Mouse (Mus musculus) thymus, adult 18-20 months (tissue): ENCODE results near the gene Auts2.

Experiments used
- DNase-seq, 2 experiments: peaks; one replicate each; pipeline ENCODE4 v3.0.0; 2022; ENCODE audit warnings: mixed read lengths in 2 of 2

The Auts2 gene

DNA sequence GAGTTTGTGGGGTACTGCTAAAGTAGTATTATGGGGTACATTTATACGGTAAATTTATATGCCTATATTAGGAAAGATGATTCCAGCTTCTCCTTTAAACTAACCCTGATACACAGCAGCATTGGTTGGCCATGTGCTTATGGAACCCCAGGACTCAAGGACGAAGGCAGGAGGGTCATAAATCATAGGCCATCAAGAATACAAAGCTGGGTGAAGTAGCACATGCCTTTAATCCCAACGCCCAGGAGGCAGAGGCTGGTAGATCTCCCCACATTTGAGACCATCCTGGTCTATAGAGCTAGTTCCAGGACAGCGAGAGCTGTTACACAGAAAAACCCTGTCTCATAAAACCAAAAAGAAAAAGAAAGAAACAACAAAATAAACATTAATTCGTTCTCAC is 307.7 kb downstream of the Auts2 start:
- no peak for DNase-seq

DNA sequence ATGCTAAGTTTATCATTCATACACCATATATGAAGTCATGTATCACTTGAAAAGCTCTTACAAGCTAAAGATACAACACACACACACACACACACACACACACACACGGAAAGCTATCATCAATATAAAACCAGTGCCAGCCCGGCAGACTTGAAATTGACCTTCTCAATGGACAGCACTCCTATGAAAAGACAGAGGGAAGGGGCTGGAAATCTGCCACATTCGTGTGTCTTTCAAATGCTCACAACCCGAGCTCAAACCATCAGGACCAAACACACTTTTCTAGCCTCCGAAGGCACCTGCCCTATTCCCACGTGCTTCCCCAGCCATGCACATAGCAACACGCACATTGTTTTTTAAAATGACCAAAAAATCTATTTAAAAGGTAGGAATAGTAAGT is 308.7 kb downstream of the Auts2 start:
- no peak for DNase-seq

DNA sequence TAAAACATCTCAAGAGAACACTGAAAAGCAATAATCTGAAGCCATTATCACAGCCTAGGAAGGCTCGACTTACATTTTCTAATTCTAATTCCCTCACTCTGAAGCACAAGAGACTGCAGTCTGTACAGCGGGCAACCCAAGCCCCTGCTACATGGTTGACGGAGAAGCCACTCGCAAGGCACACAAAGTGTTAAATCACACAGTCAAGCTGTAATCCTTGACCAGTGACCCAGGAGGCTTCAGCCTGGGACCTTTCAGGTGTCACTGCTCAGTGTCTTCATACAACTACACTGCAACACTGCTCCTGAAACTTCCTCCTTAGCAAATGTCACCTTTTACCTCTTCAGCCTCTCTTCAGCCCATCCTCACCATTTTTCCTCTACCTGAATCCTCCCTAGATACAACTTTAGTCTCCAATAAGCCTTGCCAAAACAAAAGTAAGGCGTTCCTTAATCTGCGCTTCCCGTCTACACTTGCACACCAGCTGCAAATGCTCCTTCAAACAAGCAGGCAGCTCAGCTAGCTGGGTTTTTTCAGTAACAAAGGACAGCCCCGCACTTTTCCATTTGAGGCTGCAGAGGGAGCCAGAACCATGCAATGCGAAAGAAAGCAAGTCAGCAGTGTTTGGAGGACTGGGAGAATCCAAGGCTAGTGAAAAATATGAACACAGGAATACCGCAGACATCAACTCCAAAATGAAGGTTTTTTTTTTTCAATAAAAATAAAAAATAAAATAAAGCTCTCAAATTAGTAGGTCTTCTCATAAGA is 311.7 kb downstream of the Auts2 start:
- no peak for DNase-seq

DNA sequence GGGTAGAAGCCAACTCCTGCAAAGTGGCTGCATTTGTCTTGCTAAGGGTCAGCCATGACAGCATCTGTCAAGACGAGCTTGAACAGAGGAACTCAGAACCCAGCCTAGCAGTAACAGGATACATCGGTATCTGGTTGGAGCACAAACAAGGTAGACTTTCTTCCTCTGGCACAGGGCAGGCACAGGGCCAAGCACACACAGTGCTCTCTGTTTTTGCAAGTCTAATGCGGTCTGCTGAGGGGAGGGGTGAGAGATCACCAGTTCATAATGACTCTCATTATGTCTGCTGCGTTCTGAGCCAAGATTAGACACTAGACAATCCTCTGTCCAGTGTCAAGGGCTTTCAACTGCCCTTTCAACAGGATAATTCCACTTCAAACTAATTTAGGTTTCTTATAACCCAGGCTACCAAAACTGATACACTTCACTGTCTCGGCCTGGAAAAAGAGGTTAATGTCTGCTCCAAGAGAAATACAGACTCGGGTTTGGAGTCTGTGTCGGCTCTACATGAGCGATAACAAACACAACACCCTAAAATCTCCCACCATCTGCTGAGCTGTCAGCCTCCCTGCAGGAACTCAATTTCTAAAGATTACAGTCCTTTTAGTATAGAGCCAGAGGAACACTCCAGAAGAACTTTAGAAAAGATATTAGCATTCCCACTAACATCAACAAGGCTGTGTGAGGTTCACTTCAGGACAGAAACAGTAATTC is 313.3 kb downstream of the Auts2 start:
- no peak for DNase-seq

DNA sequence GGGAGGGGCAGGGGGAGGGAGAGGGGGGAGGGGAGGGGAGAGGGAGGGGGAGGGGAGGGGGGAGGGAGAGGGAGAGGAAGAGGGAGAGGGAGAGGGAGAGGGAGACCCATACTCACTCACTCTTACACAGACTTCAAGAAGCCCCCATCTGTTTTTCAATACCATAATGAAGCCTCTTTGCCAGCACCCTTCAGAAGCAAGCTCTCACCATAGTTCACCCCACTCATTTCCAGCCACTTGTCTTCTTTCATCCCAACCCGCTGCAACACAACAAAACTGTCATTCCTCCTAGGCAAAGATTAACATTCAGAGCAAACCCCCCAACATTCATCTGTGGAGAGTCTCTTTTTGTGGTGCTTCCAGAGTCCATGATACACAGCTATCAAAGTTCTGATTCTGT is 314.1 kb downstream of the Auts2 start:
- DNase-seq, result no peak

GRCm38 (mm10) chr5:132220376-132220930 is 322.7 kb downstream of the Auts2 start:
- peak; percentile 7 to 28 for DNase-seq

GRCm38 (mm10) chr5:132216143-132216542 is 327.0 kb downstream of the Auts2 start:
- no peak for DNase-seq

DNA sequence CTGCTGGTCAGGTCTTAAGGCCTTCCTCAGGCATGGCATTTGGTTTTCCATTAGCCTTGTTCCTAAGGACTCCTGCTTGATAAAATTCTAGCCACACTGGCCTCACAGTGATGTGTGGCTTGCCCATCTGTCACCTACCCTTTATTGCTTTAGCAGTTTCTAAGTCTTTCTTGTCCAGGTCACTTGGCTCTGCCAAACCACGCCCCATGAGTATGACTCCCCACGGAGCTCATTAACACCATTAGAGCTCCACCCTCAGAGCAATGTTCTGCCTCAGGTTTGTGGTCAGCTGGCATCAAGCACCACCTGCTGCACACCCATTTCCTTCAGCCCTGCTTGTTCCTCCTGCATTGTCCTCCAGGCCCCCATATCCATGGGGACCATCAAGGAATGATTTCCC is 330.7 kb downstream of the Auts2 start:
- no peak for DNase-seq

DNA sequence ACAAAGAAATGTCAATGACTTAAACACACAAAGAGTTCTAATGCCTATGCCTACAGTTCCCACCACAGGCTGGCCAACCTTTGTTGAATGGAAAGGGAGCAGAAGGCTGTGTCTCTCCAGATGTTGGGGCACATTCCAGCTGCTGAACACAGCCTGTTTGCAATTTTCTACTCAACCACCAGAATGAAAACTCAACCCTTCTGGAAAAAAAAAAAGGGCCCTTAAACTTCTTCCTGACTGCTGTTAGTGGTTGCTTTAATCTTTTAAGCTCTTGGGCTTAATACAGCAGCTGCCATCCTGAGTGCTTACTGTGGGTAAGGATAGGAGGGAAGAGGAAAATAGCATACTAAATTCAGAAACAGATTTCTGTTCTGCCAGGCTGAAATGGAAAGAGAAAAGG is 333.4 kb downstream of the Auts2 start:
- DNase-seq, result no peak

DNA sequence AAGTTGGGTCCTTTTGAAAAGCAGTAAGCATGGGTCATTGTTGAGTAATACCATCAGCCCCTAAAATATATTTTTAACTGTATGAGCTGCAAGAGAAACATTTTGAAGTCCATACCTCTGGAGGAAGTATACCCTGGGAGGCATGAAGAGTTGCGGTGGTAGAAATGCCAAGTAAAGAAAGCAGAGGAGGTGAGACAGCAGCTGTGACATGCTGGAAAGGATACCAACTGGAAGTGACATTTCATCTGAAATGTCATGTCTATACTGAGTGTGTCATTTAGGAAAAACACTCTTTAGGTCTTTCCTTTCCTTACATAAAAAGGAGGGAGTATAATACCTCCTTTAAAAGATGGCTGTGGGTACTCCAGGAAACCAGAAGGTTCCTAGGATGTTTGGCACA is 336.9 kb downstream of the Auts2 start:
- DNase-seq, result no peak

DNA sequence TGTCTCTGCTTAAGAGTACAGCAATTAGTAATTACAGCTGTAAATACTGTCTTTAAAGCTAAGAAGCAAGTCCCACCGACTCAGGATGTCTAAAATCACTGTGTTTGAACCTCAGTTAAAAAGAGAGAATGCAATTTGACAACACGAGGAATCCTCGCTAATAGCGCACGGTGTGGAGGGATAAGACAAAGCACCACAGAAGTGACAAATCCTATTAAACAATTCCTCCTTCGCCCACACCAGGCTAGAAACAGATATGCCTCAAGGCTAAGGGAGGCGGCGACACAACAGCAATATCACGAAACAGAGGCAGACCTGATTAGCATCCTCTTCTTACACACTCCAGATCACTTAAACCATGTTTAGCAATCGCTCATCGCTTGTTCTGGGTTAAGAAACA is 339.3 kb downstream of the Auts2 start:
- no peak for DNase-seq

DNA sequence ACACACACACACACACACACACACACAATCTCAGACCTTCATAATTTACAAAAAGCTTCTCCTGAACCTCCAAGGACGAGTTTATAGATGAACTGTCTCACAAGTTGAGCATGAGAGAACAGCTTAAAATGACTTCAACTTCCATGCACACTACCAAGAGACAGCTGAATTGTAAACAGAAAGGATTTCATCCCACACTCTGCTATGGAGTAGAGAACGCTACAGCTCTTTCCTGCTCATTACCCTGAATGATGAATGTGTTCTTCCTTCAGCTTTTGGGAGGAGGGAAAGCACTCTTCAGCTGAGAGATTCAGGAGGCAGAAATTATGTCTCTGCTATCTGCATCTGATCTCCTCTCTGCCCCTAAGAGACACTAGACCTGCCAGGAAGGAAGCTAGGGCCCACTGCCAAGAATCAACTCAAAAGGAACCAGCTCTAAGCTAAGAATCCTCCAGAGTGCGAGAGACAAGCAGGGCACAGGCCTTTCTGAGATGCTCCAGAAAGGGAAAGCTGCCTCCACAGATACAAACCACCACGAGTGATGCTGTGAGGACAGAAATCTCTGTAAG is 342.0 kb downstream of the Auts2 start:
- DNase-seq, result no peak

DNA sequence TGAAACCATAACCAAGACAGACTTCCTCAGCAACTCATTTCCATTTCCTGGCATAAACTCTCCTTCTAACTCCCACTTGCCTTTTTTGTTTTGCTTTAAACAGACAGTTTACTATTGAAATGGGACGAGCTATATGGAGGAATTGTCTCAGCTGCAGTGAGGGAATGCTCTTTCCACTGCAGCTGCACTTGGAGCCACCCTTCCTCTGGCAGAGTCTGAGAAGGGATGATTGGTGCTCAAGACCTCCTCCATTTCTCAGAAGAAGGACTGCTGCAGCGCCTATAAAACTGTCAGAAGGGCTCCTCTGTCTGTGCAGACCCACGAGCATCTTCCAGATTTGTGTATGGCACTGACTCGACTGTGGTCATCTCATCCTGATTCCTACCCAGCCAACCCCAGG is 342.5 kb downstream of the Auts2 start:
- DNase-seq, result no peak

DNA sequence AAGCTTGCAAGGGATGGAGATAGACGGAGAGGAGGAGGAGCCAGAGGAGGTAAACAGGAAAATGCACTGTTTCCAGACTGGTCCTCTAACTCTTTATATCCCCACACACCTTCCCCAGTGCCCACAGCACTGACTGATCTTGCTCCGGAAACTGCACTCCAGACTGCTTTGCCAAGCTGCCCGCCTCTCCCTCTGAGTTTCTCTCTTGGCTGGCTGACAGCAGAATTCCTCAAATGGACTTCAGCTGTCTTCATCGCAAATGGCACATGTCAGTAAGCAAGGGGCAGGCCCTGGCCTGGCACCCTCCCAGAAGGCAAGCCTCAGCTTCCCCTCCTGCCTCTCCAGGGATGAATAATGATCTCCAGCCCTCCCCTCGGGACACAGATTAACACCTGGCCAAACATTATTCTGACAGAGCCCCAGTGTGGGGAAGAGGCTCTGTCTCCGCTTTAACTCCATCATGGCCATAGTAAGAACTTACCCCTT is 348.1 kb downstream of the Auts2 start:
- no peak for DNase-seq

DNA sequence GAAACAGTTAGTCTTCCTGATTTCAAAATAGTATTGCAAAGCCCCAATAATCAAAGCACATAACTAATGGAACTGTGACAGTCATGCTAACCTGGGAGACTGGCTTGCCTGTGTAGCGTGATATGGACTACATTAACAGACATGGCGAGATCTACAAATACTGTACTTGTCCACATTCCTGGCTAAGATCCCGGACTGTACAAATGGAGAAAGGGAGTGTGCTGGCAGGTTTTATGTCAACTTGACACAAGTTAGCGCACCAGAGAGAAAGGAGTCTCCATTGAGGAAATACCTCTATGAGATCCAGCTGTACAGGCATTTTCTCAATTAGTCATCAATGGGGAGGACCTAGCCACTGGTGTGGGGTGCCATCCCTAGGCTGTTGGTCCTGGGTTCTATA is 353.0 kb downstream of the Auts2 start:
- DNase-seq, result no peak

GRCm38 (mm10) chr5:132186659-132187058 is 356.5 kb downstream of the Auts2 start:
- no peak for DNase-seq

DNA sequence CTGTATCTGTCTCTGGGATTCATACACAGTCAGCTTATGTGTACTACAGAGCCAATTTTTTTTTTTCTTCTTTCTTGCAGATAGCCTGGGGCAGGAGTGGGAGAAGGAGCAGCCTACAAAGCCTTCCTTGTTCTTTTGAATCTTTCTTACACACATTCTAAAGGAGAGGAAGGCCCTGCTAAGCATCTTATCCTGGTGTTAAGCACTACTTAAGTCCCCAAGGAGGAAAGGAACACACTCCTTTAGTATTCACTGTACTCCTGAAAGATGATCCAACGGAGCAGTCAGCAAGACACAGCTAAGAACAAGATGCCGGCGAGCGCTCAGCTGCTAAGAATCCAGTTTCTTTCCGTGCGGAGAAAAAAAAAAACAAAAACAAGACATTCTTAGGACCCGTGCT is 356.9 kb downstream of the Auts2 start:
- no peak for DNase-seq

DNA sequence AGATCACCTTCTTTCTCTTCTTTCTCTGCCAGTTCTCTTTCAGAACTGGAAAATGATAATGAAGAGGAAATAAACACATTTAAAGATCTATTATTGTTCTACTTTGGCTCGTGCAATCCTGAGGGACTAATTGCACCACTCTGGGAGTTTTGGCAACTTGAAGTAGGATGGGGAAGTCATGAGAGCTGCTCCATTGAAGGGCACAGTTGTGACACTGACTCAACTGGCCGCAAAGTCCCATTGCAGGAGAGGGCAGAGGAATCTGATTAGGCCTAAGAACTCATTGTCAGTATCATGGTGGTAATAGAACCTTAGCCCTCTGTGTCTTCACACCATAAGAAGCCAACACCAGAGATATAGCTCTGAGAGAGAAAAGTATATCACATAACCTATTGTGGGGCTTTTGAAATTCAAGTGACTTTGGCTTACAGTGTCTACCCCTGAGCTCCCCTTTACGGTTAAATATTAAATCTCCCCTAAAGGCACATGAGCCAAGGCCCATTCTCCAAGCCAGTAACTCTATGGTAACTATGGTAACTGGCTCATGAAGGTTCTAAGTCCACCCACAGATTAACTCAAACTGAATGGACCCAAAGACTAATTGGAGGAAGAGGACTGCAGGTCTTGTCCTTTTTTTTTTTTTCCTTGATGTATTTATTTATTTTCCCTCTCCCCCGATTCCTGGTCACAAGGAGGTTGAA is 358.6 kb downstream of the Auts2 start:
- no peak for DNase-seq

DNA sequence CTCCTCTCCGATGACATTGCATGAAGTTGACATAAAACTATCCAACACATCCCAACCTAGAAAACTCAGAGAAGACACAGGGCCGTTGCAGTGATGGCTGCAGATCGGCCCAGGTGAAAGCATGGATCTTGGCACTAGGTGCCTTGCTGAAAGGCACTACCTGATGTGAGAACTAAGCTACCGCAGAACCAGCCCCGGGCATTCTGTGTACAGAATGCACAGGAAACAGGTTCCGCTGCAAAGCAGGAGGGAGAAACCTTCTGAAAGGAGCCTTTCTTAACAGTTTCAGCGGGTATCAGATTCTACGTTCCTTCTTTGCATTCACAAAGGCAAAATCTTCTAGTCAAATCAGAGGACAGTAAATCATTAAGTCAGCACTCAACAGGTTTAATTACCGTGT is 361.1 kb downstream of the Auts2 start:
- no peak for DNase-seq

- no peak for DNase-seq
Observed at GRCm38 (mm10) chr5:132170010-132170409, 373.1 kb downstream of the Auts2 start.

GRCm38 (mm10) chr5:132168805-132169204 is 374.3 kb downstream of the Auts2 start:
- DNase-seq, result no peak

- DNase-seq, result no peak
Observed at GRCm38 (mm10) chr5:132168224-132168623, 374.9 kb downstream of the Auts2 start.

- DNase-seq, result no peak
Observed at GRCm38 (mm10) chr5:132166559-132166958, 376.6 kb downstream of the Auts2 start.
